8 mouse cellular contexts compared by ENCODE assay signal in the genomic region with DNA sequence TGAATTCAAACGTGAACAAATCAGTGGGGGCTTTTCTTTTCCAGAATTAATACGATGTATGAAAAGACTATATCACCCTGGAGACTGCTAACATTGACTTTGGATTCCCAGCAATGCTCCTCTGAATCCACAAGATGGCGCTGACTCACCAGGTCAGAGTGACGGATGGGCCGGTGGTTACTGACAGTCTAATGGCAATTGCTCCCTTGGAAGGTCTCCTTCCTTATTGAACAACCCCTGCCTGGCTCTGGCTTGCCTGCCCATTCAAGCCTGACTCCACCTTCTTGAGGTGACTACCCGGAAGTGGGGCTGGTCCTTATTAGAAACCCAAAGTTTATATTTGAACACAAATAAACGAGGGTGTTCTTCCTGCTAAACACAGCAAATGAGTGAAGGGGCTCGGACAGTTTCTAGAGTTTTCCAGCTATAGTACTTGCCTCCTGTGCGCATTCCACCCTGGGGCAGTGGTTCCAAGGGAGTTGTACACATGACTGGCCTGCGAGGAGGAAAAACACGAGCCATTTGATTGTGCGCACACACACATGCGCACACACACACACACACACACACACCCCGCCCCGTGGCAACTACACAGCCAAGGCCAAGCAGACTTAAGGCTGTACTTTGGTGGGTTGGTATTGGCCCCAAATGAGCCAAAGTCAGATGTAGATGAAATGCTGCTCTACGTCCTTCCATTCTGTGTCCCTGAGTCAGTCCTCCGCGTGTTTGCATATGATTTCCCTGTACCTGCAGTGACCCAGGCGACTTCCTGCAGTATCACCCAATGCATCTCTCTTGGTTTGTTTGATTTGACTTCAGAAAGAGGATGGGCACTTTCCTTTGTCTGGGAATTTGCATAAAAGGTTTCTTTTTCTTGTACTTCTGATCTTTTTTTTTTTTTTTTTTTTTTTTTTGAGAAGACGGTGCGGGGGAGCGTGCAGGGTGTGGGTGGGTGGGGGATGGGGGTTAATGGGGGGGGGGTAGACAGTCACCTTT. TPM values are rescaled to one million over a fixed set of nuclear protein-coding genes. Genes with fewer than 3 reads are reported as not detected.
DNase-seq lines count a peak whose midpoint lies in the region; ATAC-seq and TF ChIP-seq lines count a peak whose summit lies in the region.

No protein-coding gene starts in this region.

- H3K36me3 ChIP-seq in forebrain, embryonic 12.5 days (replicated peaks), result peaks cover 11% of the 10 kb centered on the region
- no peaks in the 10 kb centered on the region for H3K36me3 ChIP-seq in kidney, adult 2 months (ENCODE audit: control insufficient read depth, insufficient read depth, low read length)
- peaks cover 7% of the 10 kb centered on the region; the same call in 1 of the 2 replicates for H3K36me3 ChIP-seq in liver, postnatal 0 days (replicated peaks; ENCODE audit: insufficient read depth, low read length)
- no peaks in the 10 kb centered on the region; the same call in 1 of the 2 replicates for H3K36me3 ChIP-seq in neural tube, embryonic 14.5 days (ENCODE audit: control insufficient read depth, insufficient read depth, low read length)

- H3K9me3 ChIP-seq in forebrain, embryonic 12.5 days, result no peaks in the 10 kb centered on the region
- peaks cover 4% of the 10 kb centered on the region; the same call in 1 of the 2 replicates for H3K9me3 ChIP-seq in liver, postnatal 0 days (ENCODE audit: low read length)
- H3K9me3 ChIP-seq in neural tube, embryonic 14.5 days (ENCODE audit: control insufficient read depth, low read length), result no peaks in the 10 kb centered on the region

- no peak for TF ChIP-seq POLR2A in kidney, adult 2 months (IDR thresholded peaks at IDR 0.05; ENCODE audit: low read depth, low read length)

- H3K9ac ChIP-seq in forebrain, embryonic 12.5 days, result no peak overlapping the region
- no peak overlapping the region for H3K9ac ChIP-seq in liver, postnatal 0 days (replicated peaks)
- no peak overlapping the region for H3K9ac ChIP-seq in neural tube, embryonic 14.5 days (replicated peaks; ENCODE audit: low read depth, low read length)

- H3K4me3 ChIP-seq in forebrain, embryonic 12.5 days (replicated peaks), result no peak overlapping the region
- H3K4me3 ChIP-seq in kidney, adult 2 months (ENCODE audit: insufficient read depth, low read depth, low read length), result no peak overlapping the region
- H3K4me3 ChIP-seq in liver, postnatal 0 days (ENCODE audit: low read depth, low read length), result no peak overlapping the region
- no peak overlapping the region for H3K4me3 ChIP-seq in neural tube, embryonic 14.5 days (ENCODE audit: low read depth, low read length)

- no peak overlapping the region for H3K4me2 ChIP-seq in forebrain, embryonic 12.5 days
- no peak overlapping the region for H3K4me2 ChIP-seq in liver, postnatal 0 days (ENCODE audit: low read depth, low read length)
- H3K4me2 ChIP-seq in neural tube, embryonic 14.5 days (ENCODE audit: low read depth, low read length), result no peak overlapping the region

- no peaks in the 10 kb centered on the region for H3K27me3 ChIP-seq in forebrain, embryonic 12.5 days
- no peaks in the 10 kb centered on the region for H3K27me3 ChIP-seq in kidney, adult 2 months (replicated peaks; ENCODE audit: control insufficient read depth, insufficient read depth, low read length)
- no peaks in the 10 kb centered on the region for H3K27me3 ChIP-seq in liver, postnatal 0 days (ENCODE audit: insufficient read depth, low read length)
- H3K27me3 ChIP-seq in neural tube, embryonic 14.5 days (ENCODE audit: control insufficient read depth, insufficient read depth, low read length), result no peaks in the 10 kb centered on the region

- peak; percentile 42 for DNase-seq in right cerebral cortex, adult 18-20 months
- DNase-seq in right cerebral cortex, postnatal 4 days, result no peak
- peak; percentile 50 for DNase-seq in adrenal gland, postnatal 25 days
- peak; percentile 78 for DNase-seq in kidney, adult 2 months
- DNase-seq in liver, postnatal 0 days, result peak; percentile 51
- DNase-seq in yolk sac, embryonic 10.5 days (ENCODE audit: low spot score), result peak; percentile 42

- 65% methylated on average over 22 of the region's 22 CpGs for WGBS in forebrain, embryonic 12.5 days
- WGBS in kidney, adult 2 months, result 45% methylated on average over 22 of the region's 22 CpGs
- 60% methylated on average over 22 of the region's 22 CpGs for WGBS in liver, postnatal 0 days (ENCODE audit: insufficient replicate concordance)
- WGBS in neural tube, embryonic 14.5 days, result 63% methylated on average over 22 of the region's 22 CpGs

- H3K4me1 ChIP-seq in forebrain, embryonic 12.5 days, result no peaks in the 10 kb centered on the region
- no peaks in the 10 kb centered on the region; the same call in 1 of the 2 replicates for H3K4me1 ChIP-seq in kidney, adult 2 months (ENCODE audit: control insufficient read depth, insufficient read depth, low read length)
- 0 out of 2 replicates have a peak, but pooled peaks cover 2% of the 10 kb centered on the region for H3K4me1 ChIP-seq in liver, postnatal 0 days (ENCODE audit: insufficient read depth)
- no peaks in the 10 kb centered on the region for H3K4me1 ChIP-seq in neural tube, embryonic 14.5 days (ENCODE audit: control insufficient read depth, insufficient read depth, low read length)

- TF ChIP-seq EP300 in liver, postnatal 0 days (IDR thresholded peaks at IDR 0.05; ENCODE audit: low read depth), result no peak

- H3K27ac ChIP-seq in forebrain, embryonic 12.5 days, result no peak overlapping the region
- H3K27ac ChIP-seq in kidney, adult 2 months (ENCODE audit: insufficient read depth, low read depth, low read length), result peak overlapping the region; percentile 45; the same call in 1 of the 2 replicates
- H3K27ac ChIP-seq in liver, postnatal 0 days (ENCODE audit: low read depth), result no peak overlapping the region
- H3K27ac ChIP-seq in neural tube, embryonic 14.5 days (ENCODE audit: low read depth, low read length), result no peak overlapping the region

- TF ChIP-seq CTCF in kidney, adult 2 months (conservative IDR thresholded peaks at IDR 0.05; ENCODE audit: insufficient read depth, insufficient read length, low read depth, low read length), result peak; percentile 97
- peak; percentile 92 for TF ChIP-seq CTCF in liver, postnatal 0 days (IDR thresholded peaks at IDR 0.05; ENCODE audit: low read depth)

- ATAC-seq in forebrain, embryonic 12.5 days (ENCODE audit: low FRiP score), result peak; percentile 61; the same call in 1 of the 2 replicates
- ATAC-seq in liver, postnatal 0 days, result peak; percentile 49
- peak; percentile 77 for ATAC-seq in neural tube, embryonic 14.5 days (ENCODE audit: low read depth)

RNA-seq across cellular contexts. Expression of a gene that starts 15.4 kb away (rescaled TPM):
- total RNA-seq in adrenal gland, postnatal 25 days (2021), result 82.5 and 88.1 TPM in 2 replicates
- polyA plus RNA-seq in forebrain, embryonic 12.5 days (2016; fragmentation: Nextera tagmentation; extraction: Ambion mirVana), result 58.3 and 63.5 TPM in 2 replicates
- 22.2 and 23.9 TPM in 2 replicates for polyA plus RNA-seq in kidney, adult 2 months (2012; rRNA removed)
- 24.3 and 27.0 TPM in 2 replicates for polyA plus RNA-seq in liver, postnatal 0 days (2015; fragmentation: Nextera tagmentation; extraction: Ambion mirVana)
- 25.9 and 37.1 TPM in 2 replicates for polyA plus RNA-seq in neural tube, embryonic 14.5 days (2014; fragmentation: Nextera tagmentation; extraction: Ambion mirVana)

RNA-seq across cellular contexts. Expression of a gene that starts 17.7 kb away (rescaled TPM):
- total RNA-seq in adrenal gland, postnatal 25 days (2021), result 13.5 and 18.4 TPM in 2 replicates
- 20.3 and 20.6 TPM in 2 replicates for polyA plus RNA-seq in forebrain, embryonic 12.5 days (2016; fragmentation: Nextera tagmentation; extraction: Ambion mirVana)
- 91.4 and 98.1 TPM in 2 replicates for polyA plus RNA-seq in kidney, adult 2 months (2012; rRNA removed)
- polyA plus RNA-seq in liver, postnatal 0 days (2015; fragmentation: Nextera tagmentation; extraction: Ambion mirVana), result 3.8 and 4.0 TPM in 2 replicates
- polyA plus RNA-seq in neural tube, embryonic 14.5 days (2014; fragmentation: Nextera tagmentation; extraction: Ambion mirVana), result 25.5 and 27.9 TPM in 2 replicates
